Mouse (Mus musculus) T-helper 17 cell (primary cell): Measurements from ENCODE around the gene Ect2.

Source experiments
- in situ Hi-C, 2 experiments: fragments of 300-600 bp; cut with MboI, MseI; formaldehyde crosslinking; loops; 1 replicate in 1 of 2; 2 replicates in 1 of 2; pipeline ENCODE4 v1.15.1; 2025; ENCODE audit warnings: high pct_unique_total_duplicates in 2 of 2

Gene Ect2

GRCm38 (mm10) chr3:27080061-27080770, 73.5 kb downstream of the Ect2 start:
- in situ Hi-C loops, result no loop called here

GRCm38 (mm10) chr3:27073884-27074283, 79.8 kb downstream of the Ect2 start:
- in situ Hi-C loops, result no loop called here

- in situ Hi-C loops, result no loop called here
These were observed 82.0 kb downstream of the Ect2 start for GRCm38 (mm10) chr3:27071706-27072105.

- in situ Hi-C loops, result no loop called here
These were observed 83.3 kb downstream of the Ect2 start for GRCm38 (mm10) chr3:27070340-27070739.

DNA sequence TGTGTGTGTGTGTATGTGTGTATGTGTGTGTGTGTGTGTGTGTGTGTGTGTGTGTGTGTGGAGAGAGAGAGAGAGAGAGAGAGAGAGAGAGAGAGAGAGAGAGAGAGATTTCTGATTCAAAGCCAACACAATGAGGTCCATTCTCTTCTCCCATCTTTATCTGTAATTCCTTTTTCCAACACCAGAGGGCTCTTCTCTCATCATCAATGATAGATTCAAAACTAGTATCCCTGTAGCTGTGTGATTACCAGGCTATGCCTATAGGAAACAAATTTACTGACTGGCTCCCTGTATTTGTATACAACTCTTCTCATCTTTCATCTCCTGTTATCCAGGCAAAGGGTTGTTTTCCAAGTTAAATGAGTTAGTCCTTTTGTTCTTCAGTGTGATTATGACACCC, 86.5 kb downstream of the Ect2 start:
- in situ Hi-C loops, result no loop called here

DNA sequence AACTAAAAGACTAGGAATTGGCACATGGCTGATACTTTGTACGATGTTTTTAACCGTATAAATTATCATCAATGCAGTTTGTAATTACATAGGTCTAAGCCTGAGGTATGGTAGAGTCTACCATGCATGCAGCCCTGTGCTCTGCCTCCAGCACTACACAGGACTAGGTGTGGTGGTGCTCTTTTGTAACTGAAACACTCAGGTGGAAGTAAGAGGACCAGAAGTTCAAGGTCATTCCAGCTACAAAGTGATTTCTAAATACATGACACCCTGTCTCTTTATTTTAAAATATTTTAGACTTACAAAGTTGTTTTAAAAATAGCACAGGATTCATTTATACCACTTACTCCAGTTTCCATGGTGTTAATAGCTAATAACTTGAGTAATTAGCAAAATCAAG, 88.8 kb downstream of the Ect2 start:
- in situ Hi-C loops, result no loop called here

- in situ Hi-C loops, result no loop called here
These were observed 90.0 kb downstream of the Ect2 start for GRCm38 (mm10) chr3:27063399-27064260.

- in situ Hi-C loops, result no loop called here
These were observed 93.2 kb downstream of the Ect2 start for GRCm38 (mm10) chr3:27060441-27060840.

DNA sequence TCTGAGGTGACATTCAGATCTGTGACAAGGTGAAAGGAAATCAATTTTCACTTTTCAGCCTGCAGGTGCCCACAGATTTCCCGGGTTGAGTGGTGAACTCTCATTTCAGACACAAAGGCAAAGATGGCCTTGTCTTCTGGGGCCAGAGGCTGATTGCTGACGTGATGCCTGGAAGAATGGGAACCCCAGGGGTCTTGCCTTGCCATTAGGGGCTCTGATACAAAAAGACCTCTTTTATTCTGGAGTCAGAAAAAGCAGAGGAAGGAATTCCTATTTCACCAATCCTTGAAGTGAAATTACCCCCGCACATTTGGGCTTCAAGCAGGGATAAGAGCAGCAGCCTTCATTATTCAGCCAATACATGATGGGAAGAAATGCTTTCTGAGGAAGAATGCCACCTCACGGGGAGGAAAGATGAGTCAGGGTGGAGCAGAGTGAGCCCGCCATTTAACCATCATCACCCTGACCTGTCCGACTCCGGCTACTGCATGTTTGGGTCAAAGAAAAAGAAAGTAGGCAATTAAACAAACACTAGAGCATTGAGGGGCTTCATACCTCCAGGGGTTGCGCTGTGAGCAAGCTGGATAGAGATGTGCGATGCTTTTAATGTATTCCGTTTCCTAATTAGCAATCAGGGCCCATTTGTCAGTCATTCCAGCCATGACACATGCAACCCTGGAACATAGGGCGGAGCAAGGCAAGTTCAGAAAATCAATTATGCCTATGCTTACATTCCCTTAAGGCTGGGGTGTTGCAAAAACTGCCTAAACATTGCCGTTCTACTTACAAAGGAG, 94.0 kb downstream of the Ect2 start:
- in situ Hi-C loops, result no loop called here

- in situ Hi-C loops, result no loop called here
These were observed 98.2 kb downstream of the Ect2 start for GRCm38 (mm10) chr3:27055471-27055870.

DNA sequence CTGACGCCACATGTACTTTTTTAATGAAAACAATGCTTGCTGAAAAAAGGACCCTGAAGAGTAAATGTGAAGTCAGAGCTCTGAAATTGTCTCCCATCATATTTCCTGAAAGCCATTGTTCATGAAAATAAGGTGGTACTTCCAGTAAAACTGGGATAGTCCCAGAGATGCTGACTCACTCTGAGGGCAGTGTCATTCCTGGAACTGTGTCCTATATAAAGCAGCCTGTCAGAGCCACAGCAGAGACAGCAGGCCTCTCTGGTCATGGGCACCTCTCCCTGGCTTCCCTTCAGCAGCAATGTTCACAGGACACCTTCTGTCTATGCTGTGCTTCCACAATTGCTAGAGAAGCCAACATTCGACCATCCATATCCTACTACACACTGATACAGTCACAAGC, 98.9 kb downstream of the Ect2 start:
- in situ Hi-C loops, result no loop called here
